Mouse (Mus musculus) forelimb bud, embryonic 11.5 days (tissue): ENCODE results near the gene Mettl13.

Experiments
- DNase-seq: peaks from one replicate; pipeline ENCODE4 v3.0.0-alpha.2; 2012; ENCODE audit warnings: low read depth, low spot score

Mettl13 gene

GRCm38 (mm10) chr1:162533766-162534560 lies 14.4 kb downstream of the Mettl13 start:
- no peak for DNase-seq

- DNase-seq = no peak
These were observed 16.0 kb downstream of the Mettl13 start for GRCm38 (mm10) chr1:162532330-162532729.

- no peak for DNase-seq
These were observed 16.8 kb downstream of the Mettl13 start for GRCm38 (mm10) chr1:162531584-162531983.

GRCm38 (mm10) chr1:162530666-162531065 lies 17.7 kb downstream of the Mettl13 start:
- no peak for DNase-seq

GRCm38 (mm10) chr1:162529651-162530050 lies 18.7 kb downstream of the Mettl13 start:
- no peak for DNase-seq

- DNase-seq = no peak
These were observed 33.2 kb downstream of the Mettl13 start for GRCm38 (mm10) chr1:162515116-162515515.

GRCm38 (mm10) chr1:162510013-162510356 lies 38.4 kb downstream of the Mettl13 start:
- no peak for DNase-seq

- no peak for DNase-seq
These were observed 38.9 kb downstream of the Mettl13 start for GRCm38 (mm10) chr1:162509329-162510012.

GRCm38 (mm10) chr1:162508211-162509005 lies 39.9 kb downstream of the Mettl13 start:
- DNase-seq = no peak

- no peak for DNase-seq
These were observed 41.8 kb downstream of the Mettl13 start for GRCm38 (mm10) chr1:162506516-162506915.

GRCm38 (mm10) chr1:162505649-162506048 lies 42.7 kb downstream of the Mettl13 start:
- no peak for DNase-seq
